Mouse (Mus musculus): ENCODE data around the gene Gm13279. TPM values are rescaled to one million over a fixed set of nuclear protein-coding genes. Genes with fewer than 3 reads are reported as not detected.

The Gm13279 gene
- total and polyA plus RNA-seq, 3 experiments = not detected

GRCm38 (mm10) chr4:88841438-88841911, 44.3 kb downstream of the Gm13279 start, which contains the start of gene Ifna4:
TSS of gene Ifna4 (plus strand) at chr4:88841861.
- peaks cover 11 to 14% of the 10 kb centered on the region in 2 experiments for H3K27me3 ChIP-seq (ENCODE audit: control insufficient read depth in 1 of 2, insufficient read depth in 2 of 2, low read length in 2 of 2)
- DNase-seq (ENCODE audit: low read depth, low spot score) = no peak
- no peaks in the 10 kb centered on the region for H3K36me3 ChIP-seq (ENCODE audit: control insufficient read depth in 1 of 2, insufficient read depth in 2 of 2, low read length in 2 of 2)
- no peak within 1 kb of the TSS for H3K9ac ChIP-seq (ENCODE audit: control insufficient read depth, low read depth, low read length, poor library complexity, severe bottlenecking)
- TF ChIP-seq RCOR1 (IDR thresholded peaks at IDR 0.05; ENCODE audit: low read depth, low read length) (no peak), NELFE (IDR thresholded peaks at IDR 0.05; ENCODE audit: low read depth, low read length) (no peak), MEF2A (IDR thresholded peaks at IDR 0.05; ENCODE audit: extremely low read depth, insufficient replicate concordance, low read depth, low read length, poor library complexity, severe bottlenecking) (no peak)
- H3K9me3 ChIP-seq (replicated peaks; ENCODE audit: insufficient read depth, low read length) = no peaks in the 10 kb centered on the region
- no peak within 1 kb of the TSS for H3K4me3 ChIP-seq (ENCODE audit: control insufficient read depth in 1 of 2, insufficient read depth in 1 of 2, low read depth in 2 of 2, low read length in 2 of 2)
- H3K27ac ChIP-seq (ENCODE audit: control insufficient read depth, low read depth, low read length) = no peak within 1 kb of the TSS
- H3K79me2 ChIP-seq (ENCODE audit: control insufficient read depth, insufficient read depth, low read length, poor library complexity) = no peaks in the 10 kb centered on the region
- H3K4me1 ChIP-seq (ENCODE audit: control insufficient read depth in 1 of 2, insufficient read depth in 2 of 2, low read length in 2 of 2) = no peaks in the 10 kb centered on the region; a peak in 1 of 4 replicates

GRCm38 (mm10) chr4:88845334-88845733, 48.1 kb downstream of the Gm13279 start:
- H3K27ac ChIP-seq (ENCODE audit: control insufficient read depth, low read depth, low read length) = no peak overlapping the region
- peak overlapping the region in 1 of 2 experiments; percentile 34; a peak in 1 of 4 replicates for H3K4me3 ChIP-seq (ENCODE audit: control insufficient read depth in 1 of 2, insufficient read depth in 1 of 2, low read depth in 2 of 2, low read length in 2 of 2)
- H3K9me3 ChIP-seq (replicated peaks; ENCODE audit: insufficient read depth, low read length) = no peaks in the 10 kb centered on the region
- no peaks in the 10 kb centered on the region for H3K79me2 ChIP-seq (ENCODE audit: control insufficient read depth, insufficient read depth, low read length, poor library complexity)
- TF ChIP-seq CTCF (IDR thresholded peaks at IDR 0.05 in 2 of 3, conservative IDR thresholded peaks at IDR 0.05 in 1 of 3; ENCODE audit: control insufficient read depth in 1 of 3, insufficient read depth in 1 of 3, low read depth in 2 of 3, low read length in 3 of 3, poor library complexity in 1 of 3, severe bottlenecking in 1 of 3) (peak in 2 of 3 experiments; percentile 36 to 65; a peak in 4 of 6 replicates), MYB (IDR thresholded peaks at IDR 0.05; ENCODE audit: low read depth, low read length) (no peak), RAD21 (IDR thresholded peaks at IDR 0.05; ENCODE audit: low read depth, low read length) (0 out of 2 replicates have a peak, but pooled peaks have one; percentile 5), BHLHE40 (IDR thresholded peaks at IDR 0.05; ENCODE audit: borderline replicate concordance, low read depth, low read length) (no peak), KAT2A (conservative IDR thresholded peaks at IDR 0.05; ENCODE audit: low read depth, low read length) (no peak), POLR2AphosphoS2 (IDR thresholded peaks at IDR 0.05; ENCODE audit: low read length) (no peak), USF2 (IDR thresholded peaks at IDR 0.05; ENCODE audit: borderline replicate concordance in 1 of 2, insufficient read depth in 1 of 2, low read depth in 1 of 2, low read length in 2 of 2) (no peak), MAX (IDR thresholded peaks at IDR 0.05; ENCODE audit: low read length) (no peak), SIN3A (IDR thresholded peaks at IDR 0.05; ENCODE audit: low read length) (no peak), RCOR1 (IDR thresholded peaks at IDR 0.05; ENCODE audit: low read depth, low read length) (no peak), ZC3H11A (IDR thresholded peaks at IDR 0.05; ENCODE audit: low read depth, low read length) (no peak), MAZ (IDR thresholded peaks at IDR 0.05; ENCODE audit: low read depth, low read length) (no peak), GATA1 (IDR thresholded peaks at IDR 0.05; ENCODE audit: low read depth, low read length) (no peak), EP300 (IDR thresholded peaks at IDR 0.05; ENCODE audit: low read depth in 1 of 2, low read length in 2 of 2) (no peak), SMC3 (IDR thresholded peaks at IDR 0.05; ENCODE audit: low read depth, low read length) (peak; percentile 26), MYC (IDR thresholded peaks at IDR 0.05; ENCODE audit: low read depth, low read length) (no peak), ETS1 (IDR thresholded peaks at IDR 0.05; ENCODE audit: low read depth, low read length) (no peak), TBP (IDR thresholded peaks at IDR 0.05; ENCODE audit: low read depth, low read length) (no peak)
- peak; percentile 51 for DNase-seq (ENCODE audit: low read depth, low spot score)
- no peaks in the 10 kb centered on the region for H3K36me3 ChIP-seq (ENCODE audit: control insufficient read depth in 1 of 2, insufficient read depth in 2 of 2, low read length in 2 of 2)
- H3K9ac ChIP-seq (ENCODE audit: control insufficient read depth, low read depth, low read length, poor library complexity, severe bottlenecking) = no peak overlapping the region
- H3K27me3 ChIP-seq (ENCODE audit: control insufficient read depth in 1 of 2, insufficient read depth in 2 of 2, low read length in 2 of 2) = peaks cover 8 to 21% of the 10 kb centered on the region in 2 experiments
- no peaks in the 10 kb centered on the region; a peak in 1 of 4 replicates for H3K4me1 ChIP-seq (ENCODE audit: control insufficient read depth in 1 of 2, insufficient read depth in 2 of 2, low read length in 2 of 2)

Other genes starting within 250 kb of the Gm13279 start
Only the 30 nearest of the 31 such genes appear.
- not detected in 2 replicates for gene Ifna14, start 225.6 kb upstream of the Gm13279 start, total RNA-seq (2012; rRNA removed)
- not detected for gene Ifna14, start 225.6 kb upstream of the Gm13279 start, polyA plus RNA-seq (2012; ENCODE audit: insufficient read depth in 1 of 2, insufficient read length in 2 of 2, low read depth in 1 of 2, low replicate concordance in 2 of 2, missing spikeins in 1 of 2)
- gene Ifna9, start 205.0 kb upstream of the Gm13279 start, total RNA-seq (2012; rRNA removed) = not detected in 2 replicates
- gene Ifna9, start 205.0 kb upstream of the Gm13279 start, polyA plus RNA-seq (2012; ENCODE audit: insufficient read depth in 1 of 2, insufficient read length in 2 of 2, low read depth in 1 of 2, low replicate concordance in 2 of 2, missing spikeins in 1 of 2) = not detected
- gene Ifna12, start 194.0 kb upstream of the Gm13279 start, total RNA-seq (2012; rRNA removed) = not detected in 2 replicates
- not detected for gene Ifna12, start 194.0 kb upstream of the Gm13279 start, polyA plus RNA-seq (2012; ENCODE audit: insufficient read depth in 1 of 2, insufficient read length in 2 of 2, low read depth in 1 of 2, low replicate concordance in 2 of 2, missing spikeins in 1 of 2)
- gene C87499, start 163.0 kb upstream of the Gm13279 start, total RNA-seq (2012; rRNA removed) = not detected in 2 replicates
- gene C87499, start 163.0 kb upstream of the Gm13279 start, polyA plus RNA-seq (2012; ENCODE audit: insufficient read depth in 1 of 2, insufficient read length in 2 of 2, low read depth in 1 of 2, low replicate concordance in 2 of 2, missing spikeins in 1 of 2) = not detected
- not detected in 2 replicates for gene Ifna13, start 152.9 kb upstream of the Gm13279 start, total RNA-seq (2012; rRNA removed)
- not detected for gene Ifna13, start 152.9 kb upstream of the Gm13279 start, polyA plus RNA-seq (2012; ENCODE audit: insufficient read depth in 1 of 2, insufficient read length in 2 of 2, low read depth in 1 of 2, low replicate concordance in 2 of 2, missing spikeins in 1 of 2)
- gene Ifna16, start 120.5 kb upstream of the Gm13279 start, total RNA-seq (2012; rRNA removed) = not detected in 2 replicates
- gene Ifna16, start 120.5 kb upstream of the Gm13279 start, polyA plus RNA-seq (2012; ENCODE audit: insufficient read depth in 1 of 2, insufficient read length in 2 of 2, low read depth in 1 of 2, low replicate concordance in 2 of 2, missing spikeins in 1 of 2) = not detected
- gene Ifna2, start 113.5 kb upstream of the Gm13279 start, total RNA-seq (2012; rRNA removed) = not detected in 2 replicates
- not detected for gene Ifna2, start 113.5 kb upstream of the Gm13279 start, polyA plus RNA-seq (2012; ENCODE audit: insufficient read depth in 1 of 2, insufficient read length in 2 of 2, low read depth in 1 of 2, low replicate concordance in 2 of 2, missing spikeins in 1 of 2)
- not detected in 2 replicates for gene Ifnab, start 106.0 kb upstream of the Gm13279 start, total RNA-seq (2012; rRNA removed)
- gene Ifnab, start 106.0 kb upstream of the Gm13279 start, polyA plus RNA-seq (2012; ENCODE audit: insufficient read depth in 1 of 2, insufficient read length in 2 of 2, low read depth in 1 of 2, low replicate concordance in 2 of 2, missing spikeins in 1 of 2) = not detected
- gene Gm26566, start 75.6 kb upstream of the Gm13279 start, total RNA-seq (2012; rRNA removed) = 7.8 and 9.8 TPM in 2 replicates
- gene Gm26566, start 75.6 kb upstream of the Gm13279 start, polyA plus RNA-seq (2012; ENCODE audit: insufficient read depth in 1 of 2, insufficient read length in 2 of 2, low read depth in 1 of 2, low replicate concordance in 2 of 2, missing spikeins in 1 of 2) = under 1 TPM in 1 of 2 experiments, not detected in 1; 0.40 TPM
- gene Klhl9, start 74.9 kb upstream of the Gm13279 start, total RNA-seq (2012; rRNA removed) = 33.9 and 35.1 TPM in 2 replicates
- gene Klhl9, start 74.9 kb upstream of the Gm13279 start, polyA plus RNA-seq (2012; ENCODE audit: insufficient read depth in 1 of 2, insufficient read length in 2 of 2, low read depth in 1 of 2, low replicate concordance in 2 of 2, missing spikeins in 1 of 2) = 10 to 100 TPM; 16.6 to 69.5 TPM
- not detected in 2 replicates for gene Gm13271, start 42.5 kb upstream of the Gm13279 start, total RNA-seq (2012; rRNA removed)
- gene Gm13271, start 42.5 kb upstream of the Gm13279 start, polyA plus RNA-seq (2012; ENCODE audit: insufficient read depth in 1 of 2, insufficient read length in 2 of 2, low read depth in 1 of 2, low replicate concordance in 2 of 2, missing spikeins in 1 of 2) = not detected
- not detected in 2 replicates for gene Gm13283, start 37.3 kb upstream of the Gm13279 start, total RNA-seq (2012; rRNA removed)
- gene Gm13283, start 37.3 kb upstream of the Gm13279 start, polyA plus RNA-seq (2012; ENCODE audit: insufficient read depth in 1 of 2, insufficient read length in 2 of 2, low read depth in 1 of 2, low replicate concordance in 2 of 2, missing spikeins in 1 of 2) = not detected
- gene Gm13290, start 23.6 kb upstream of the Gm13279 start, total RNA-seq (2012; rRNA removed) = not detected in 2 replicates
- gene Gm13290, start 23.6 kb upstream of the Gm13279 start, polyA plus RNA-seq (2012; ENCODE audit: insufficient read depth in 1 of 2, insufficient read length in 2 of 2, low read depth in 1 of 2, low replicate concordance in 2 of 2, missing spikeins in 1 of 2) = under 1 TPM in 1 of 2 experiments, not detected in 1; 0.29 TPM
- not detected in 2 replicates for gene Gm13289, start 20.5 kb upstream of the Gm13279 start, total RNA-seq (2012; rRNA removed)
- gene Gm13289, start 20.5 kb upstream of the Gm13279 start, polyA plus RNA-seq (2012; ENCODE audit: insufficient read depth in 1 of 2, insufficient read length in 2 of 2, low read depth in 1 of 2, low replicate concordance in 2 of 2, missing spikeins in 1 of 2) = not detected
- gene Gm13272, start 17.5 kb upstream of the Gm13279 start, total RNA-seq (2012; rRNA removed) = not detected in 2 replicates
- gene Gm13272, start 17.5 kb upstream of the Gm13279 start, polyA plus RNA-seq (2012; ENCODE audit: insufficient read depth in 1 of 2, insufficient read length in 2 of 2, low read depth in 1 of 2, low replicate concordance in 2 of 2, missing spikeins in 1 of 2) = not detected
- not detected in 2 replicates for gene Ifnz, start 15.3 kb upstream of the Gm13279 start, total RNA-seq (2012; rRNA removed)
- gene Ifnz, start 15.3 kb upstream of the Gm13279 start, polyA plus RNA-seq (2012; ENCODE audit: insufficient read depth in 1 of 2, insufficient read length in 2 of 2, low read depth in 1 of 2, low replicate concordance in 2 of 2, missing spikeins in 1 of 2) = under 1 TPM in 1 of 2 experiments, not detected in 1; 0.11 TPM
- gene Gm13276, start 11.7 kb upstream of the Gm13279 start, total RNA-seq (2012; rRNA removed) = not detected in 2 replicates
- not detected for gene Gm13276, start 11.7 kb upstream of the Gm13279 start, polyA plus RNA-seq (2012; ENCODE audit: insufficient read depth in 1 of 2, insufficient read length in 2 of 2, low read depth in 1 of 2, low replicate concordance in 2 of 2, missing spikeins in 1 of 2)
- not detected in 2 replicates for gene Gm13277, start 8.8 kb upstream of the Gm13279 start, total RNA-seq (2012; rRNA removed)
- gene Gm13277, start 8.8 kb upstream of the Gm13279 start, polyA plus RNA-seq (2012; ENCODE audit: insufficient read depth in 1 of 2, insufficient read length in 2 of 2, low read depth in 1 of 2, low replicate concordance in 2 of 2, missing spikeins in 1 of 2) = not detected
- gene Gm13278, start 5.8 kb upstream of the Gm13279 start, total RNA-seq (2012; rRNA removed) = not detected in 2 replicates
- not detected for gene Gm13278, start 5.8 kb upstream of the Gm13279 start, polyA plus RNA-seq (2012; ENCODE audit: insufficient read depth in 1 of 2, insufficient read length in 2 of 2, low read depth in 1 of 2, low replicate concordance in 2 of 2, missing spikeins in 1 of 2)
- gene Gm13275, start 2.9 kb upstream of the Gm13279 start, total RNA-seq (2012; rRNA removed) = not detected in 2 replicates
- gene Gm13275, start 2.9 kb upstream of the Gm13279 start, polyA plus RNA-seq (2012; ENCODE audit: insufficient read depth in 1 of 2, insufficient read length in 2 of 2, low read depth in 1 of 2, low replicate concordance in 2 of 2, missing spikeins in 1 of 2) = under 1 TPM in 1 of 2 experiments, not detected in 1; 0.52 TPM
- 0.10 TPM in 1 of 2 replicates, not detected in the other for gene Gm13285, start 2.3 kb downstream of the Gm13279 start, total RNA-seq (2012; rRNA removed)
- gene Gm13285, start 2.3 kb downstream of the Gm13279 start, polyA plus RNA-seq (2012; ENCODE audit: insufficient read depth in 1 of 2, insufficient read length in 2 of 2, low read depth in 1 of 2, low replicate concordance in 2 of 2, missing spikeins in 1 of 2) = under 1 TPM in 1 of 2 experiments, not detected in 1; 0.14 TPM
- gene Gm13287, start 5.9 kb downstream of the Gm13279 start, total RNA-seq (2012; rRNA removed) = not detected in 2 replicates
- gene Gm13287, start 5.9 kb downstream of the Gm13279 start, polyA plus RNA-seq (2012; ENCODE audit: insufficient read depth in 1 of 2, insufficient read length in 2 of 2, low read depth in 1 of 2, low replicate concordance in 2 of 2, missing spikeins in 1 of 2) = not detected
- not detected in 2 replicates for gene Gm13288, start 8.1 kb downstream of the Gm13279 start, total RNA-seq (2012; rRNA removed)
- gene Gm13288, start 8.1 kb downstream of the Gm13279 start, polyA plus RNA-seq (2012; ENCODE audit: insufficient read depth in 1 of 2, insufficient read length in 2 of 2, low read depth in 1 of 2, low replicate concordance in 2 of 2, missing spikeins in 1 of 2) = not detected
- gene Ifna7, start 18.8 kb downstream of the Gm13279 start, total RNA-seq (2012; rRNA removed) = not detected in 2 replicates
- not detected for gene Ifna7, start 18.8 kb downstream of the Gm13279 start, polyA plus RNA-seq (2012; ENCODE audit: insufficient read depth in 1 of 2, insufficient read length in 2 of 2, low read depth in 1 of 2, low replicate concordance in 2 of 2, missing spikeins in 1 of 2)
- gene Ifna11, start 22.6 kb downstream of the Gm13279 start, total RNA-seq (2012; rRNA removed) = not detected in 2 replicates
- gene Ifna11, start 22.6 kb downstream of the Gm13279 start, polyA plus RNA-seq (2012; ENCODE audit: insufficient read depth in 1 of 2, insufficient read length in 2 of 2, low read depth in 1 of 2, low replicate concordance in 2 of 2, missing spikeins in 1 of 2) = not detected
- gene Ifna6, start 30.0 kb downstream of the Gm13279 start, total RNA-seq (2012; rRNA removed) = not detected in 2 replicates
- not detected for gene Ifna6, start 30.0 kb downstream of the Gm13279 start, polyA plus RNA-seq (2012; ENCODE audit: insufficient read depth in 1 of 2, insufficient read length in 2 of 2, low read depth in 1 of 2, low replicate concordance in 2 of 2, missing spikeins in 1 of 2)
- gene Ifna5, start 38.1 kb downstream of the Gm13279 start, total RNA-seq (2012; rRNA removed) = not detected in 2 replicates
- not detected for gene Ifna5, start 38.1 kb downstream of the Gm13279 start, polyA plus RNA-seq (2012; ENCODE audit: insufficient read depth in 1 of 2, insufficient read length in 2 of 2, low read depth in 1 of 2, low replicate concordance in 2 of 2, missing spikeins in 1 of 2)
- not detected in 2 replicates for gene Ifna4, start 44.5 kb downstream of the Gm13279 start, total RNA-seq (2012; rRNA removed)
- gene Ifna4, start 44.5 kb downstream of the Gm13279 start, polyA plus RNA-seq (2012; ENCODE audit: insufficient read depth in 1 of 2, insufficient read length in 2 of 2, low read depth in 1 of 2, low replicate concordance in 2 of 2, missing spikeins in 1 of 2) = not detected
- not detected in 2 replicates for gene Ifna1, start 52.7 kb downstream of the Gm13279 start, total RNA-seq (2012; rRNA removed)
- gene Ifna1, start 52.7 kb downstream of the Gm13279 start, polyA plus RNA-seq (2012; ENCODE audit: insufficient read depth in 1 of 2, insufficient read length in 2 of 2, low read depth in 1 of 2, low replicate concordance in 2 of 2, missing spikeins in 1 of 2) = not detected
- gene Ifne, start 82.8 kb downstream of the Gm13279 start, total RNA-seq (2012; rRNA removed) = not detected in 2 replicates
- gene Ifne, start 82.8 kb downstream of the Gm13279 start, polyA plus RNA-seq (2012; ENCODE audit: insufficient read depth in 1 of 2, insufficient read length in 2 of 2, low read depth in 1 of 2, low replicate concordance in 2 of 2, missing spikeins in 1 of 2) = not detected